Mouse (Mus musculus) ES-Bruce4 (cell line): ENCODE measurements around the gene Eps15l1. TPM values are rescaled to one million over a fixed set of nuclear protein-coding genes. Genes with fewer than 3 reads are reported as not detected.
A peak's percentile ranks its signal among the peaks of the same experiment; 100 is the strongest.

ENCODE experiments used
- H3K27ac ChIP-seq: 2 replicates; pipeline ENCODE4 v1.5.1; 2012; ENCODE audit warnings: low read length, inconsistent platforms; ENCODE audit not compliant: insufficient read depth
- H3K27me3 ChIP-seq: 2 replicates; pipeline ENCODE4 v1.6.1; 2012; ENCODE audit warnings: mild to moderate bottlenecking, low read length, inconsistent platforms; ENCODE audit not compliant: control insufficient read depth, poor library complexity, insufficient read depth, severe bottlenecking
- H3K36me3 ChIP-seq: 2 replicates; pipeline ENCODE4 v1.6.1; 2012; ENCODE audit warnings: inconsistent platforms, mild to moderate bottlenecking, low read length, moderate library complexity; ENCODE audit not compliant: control insufficient read depth, poor library complexity, insufficient read depth, severe bottlenecking
- H3K4me1 ChIP-seq: one replicate; pipeline ENCODE4 v1.8.1; 2011; ENCODE audit warnings: low read length; ENCODE audit not compliant: control insufficient read depth, insufficient read depth
- H3K4me3 ChIP-seq: 2 replicates; pipeline ENCODE4 v1.5.1; 2011; ENCODE audit warnings: low read depth, mild to moderate bottlenecking, low read length
- H3K9ac ChIP-seq: 2 replicates; pipeline ENCODE4 v1.6.1; 2012; ENCODE audit warnings: low read depth, mild to moderate bottlenecking, inconsistent platforms; ENCODE audit not compliant: poor library complexity, severe bottlenecking
- H3K9me3 ChIP-seq: replicated peaks from 2 replicates; pipeline ENCODE4 v1.6.1; 2012; ENCODE audit warnings: mild to moderate bottlenecking, low read length, inconsistent platforms; ENCODE audit not compliant: control insufficient read depth, poor library complexity, insufficient read depth, severe bottlenecking
- CTCF ChIP-seq: IDR thresholded peaks from one replicate; pipeline ENCODE4 v1.8.1; 2011; ENCODE audit warnings: low read depth, low read length
- EP300 ChIP-seq: IDR thresholded peaks from 2 replicates; pipeline ENCODE4 v1.6.1; 2011; ENCODE audit warnings: low read depth, low read length; ENCODE audit not compliant: insufficient read depth
- POLR2A ChIP-seq: IDR thresholded peaks from one replicate; pipeline ENCODE4 v1.8.1; 2011; ENCODE audit warnings: low read length; ENCODE audit not compliant: insufficient read depth
- polyA plus RNA-seq: library from polyadenylated mRNA; stranded (reverse); fragments of >200 nt; gene quantifications from 2 replicates; pipeline ENCODE4 v1.2.4, GENCODE M21; 2011; ENCODE audit warnings: low read depth; ENCODE audit not compliant: missing spikeins, insufficient read depth, insufficient read length

Eps15l1 gene
- polyA plus RNA-seq, 1 experiment = 90.9 TPM

- TF ChIP-seq EP300 (no peak), POLR2A (no peak), CTCF (no peak)
- Histone ChIP-seq H3K4me3 (peak overlapping the region; percentile 66), H3K27ac (no peak overlapping the region), H3K36me3 (no peaks in the 10 kb centered on the region), H3K9me3 (no peaks in the 10 kb centered on the region), H3K4me1 (no peaks in the 10 kb centered on the region), H3K27me3 (no peaks in the 10 kb centered on the region), H3K9ac (peak overlapping the region; percentile 51)
Measured at GRCm38 (mm10) chr8:72443994-72444350, 22.7 kb upstream of the Eps15l1 start.

- H3K4me1 ChIP-seq = no peaks in the 10 kb centered on the region
- peak within 1 kb of the TSS; percentile 51 for H3K9ac ChIP-seq
- H3K9me3 ChIP-seq = no peaks in the 10 kb centered on the region
- peak within 1 kb of the TSS; percentile 90 for H3K4me3 ChIP-seq
- no peaks in the 10 kb centered on the region for H3K36me3 ChIP-seq
- no peak for TF ChIP-seq POLR2A
- no peak for TF ChIP-seq CTCF
- no peak for TF ChIP-seq EP300
- H3K27me3 ChIP-seq = no peaks in the 10 kb centered on the region
- no peak within 1 kb of the TSS for H3K27ac ChIP-seq
Measured at GRCm38 (mm10) chr8:72443338-72443993, 22.2 kb upstream of the Eps15l1 start, which contains the start of the genes Calr3 and 1700030K09Rik. TSS of gene Calr3 (minus strand) at chr8:72443870. TSS of gene 1700030K09Rik (plus strand) at chr8:72443880.

DNA sequence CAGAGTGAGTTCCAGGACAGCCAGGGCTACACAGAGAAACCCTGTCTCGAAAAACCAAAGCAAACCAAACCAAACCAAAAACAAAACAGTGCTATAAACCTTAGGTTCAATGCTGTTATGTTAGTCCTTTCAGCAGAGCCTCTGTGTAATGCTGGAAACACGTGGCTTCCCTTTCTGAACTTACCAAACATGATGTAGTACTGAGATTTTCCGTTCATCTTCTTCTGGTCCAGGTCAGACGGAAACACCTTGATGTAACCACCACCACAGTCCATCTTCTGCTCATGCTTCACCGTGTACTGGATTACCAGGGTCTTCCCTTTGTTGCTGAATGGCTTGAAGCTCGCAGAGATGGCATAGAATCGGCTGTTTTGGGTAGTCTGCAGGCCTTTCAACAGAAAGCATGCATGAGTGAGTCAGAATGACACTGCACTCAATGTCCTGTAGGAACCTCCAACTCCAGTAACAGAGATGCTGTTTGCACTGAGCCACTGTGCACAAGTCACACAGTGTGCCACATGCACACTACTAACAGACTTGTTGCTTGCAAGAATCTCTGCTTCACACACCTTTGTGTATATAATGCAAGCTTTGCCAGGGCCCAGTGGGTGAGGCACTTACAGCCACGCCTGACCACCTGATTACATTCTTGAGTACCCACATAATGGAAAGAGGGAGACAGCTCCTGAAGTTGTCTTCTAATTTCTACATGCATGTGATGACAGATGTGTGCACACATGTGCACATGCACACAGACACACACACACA is 17.2 kb upstream of the Eps15l1 start:
- H3K4me1 ChIP-seq = no peaks in the 10 kb centered on the region
- no peaks in the 10 kb centered on the region for H3K9me3 ChIP-seq
- no peak for TF ChIP-seq EP300
- TF ChIP-seq CTCF = no peak
- no peak for TF ChIP-seq POLR2A
- no peak overlapping the region for H3K27ac ChIP-seq
- H3K27me3 ChIP-seq = no peaks in the 10 kb centered on the region
- no peak overlapping the region for H3K4me3 ChIP-seq
- H3K36me3 ChIP-seq = no peaks in the 10 kb centered on the region
- H3K9ac ChIP-seq = no peak overlapping the region

DNA sequence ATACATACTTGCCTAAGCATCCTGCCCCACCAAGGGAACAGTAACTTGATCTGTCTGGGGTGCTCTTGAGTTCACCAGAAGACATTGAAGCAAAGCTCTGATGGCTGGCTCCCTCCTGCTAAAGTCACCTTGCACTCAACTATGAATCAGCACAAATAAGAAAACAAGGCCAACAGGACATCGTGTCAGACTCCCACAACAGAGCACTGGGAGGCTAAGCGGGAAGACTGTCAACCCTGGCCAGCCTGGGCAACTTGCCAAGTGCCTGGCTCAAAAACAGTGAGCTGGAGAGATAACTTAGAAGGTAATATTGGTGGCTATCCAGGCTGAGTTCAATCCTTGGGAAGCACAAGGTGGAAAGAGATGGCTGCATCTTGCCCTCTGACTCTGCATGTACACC is 13.7 kb upstream of the Eps15l1 start:
- Histone ChIP-seq H3K9ac (no peak overlapping the region), H3K4me1 (no peaks in the 10 kb centered on the region), H3K4me3 (no peak overlapping the region), H3K27ac (no peak overlapping the region), H3K27me3 (no peaks in the 10 kb centered on the region), H3K9me3 (no peaks in the 10 kb centered on the region), H3K36me3 (no peaks in the 10 kb centered on the region)
- TF ChIP-seq POLR2A (no peak), CTCF (no peak), EP300 (no peak)

DNA sequence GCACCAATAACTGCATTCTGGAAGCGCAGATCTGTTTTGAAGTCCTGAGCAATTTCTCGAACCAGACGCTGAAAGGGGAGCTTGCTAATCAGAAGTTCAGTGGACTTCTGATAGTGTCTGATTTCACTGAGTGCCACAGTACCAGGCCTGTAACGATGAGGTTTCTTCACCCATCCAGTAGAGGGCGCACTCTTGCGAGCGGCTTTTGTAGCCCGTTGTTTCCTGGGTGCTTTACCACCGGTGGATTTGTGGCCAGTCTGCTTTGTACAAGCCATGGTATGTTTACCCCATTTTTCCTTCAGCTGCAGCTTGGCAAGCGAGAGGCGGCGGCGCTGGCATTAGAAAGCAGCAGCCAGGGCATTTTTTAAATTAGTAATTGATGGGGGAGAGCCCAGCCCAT is 8.4 kb upstream of the Eps15l1 start:
- Histone ChIP-seq H3K9me3 (no peaks in the 10 kb centered on the region), H3K4me3 (peak overlapping the region; percentile 15; the same call in 1 of the 2 replicates), H3K4me1 (no peaks in the 10 kb centered on the region), H3K9ac (no peak overlapping the region), H3K27ac (no peak overlapping the region), H3K27me3 (no peaks in the 10 kb centered on the region), H3K36me3 (no peaks in the 10 kb centered on the region)
- TF ChIP-seq EP300 = no peak
- TF ChIP-seq CTCF = peak; percentile 73

DNA sequence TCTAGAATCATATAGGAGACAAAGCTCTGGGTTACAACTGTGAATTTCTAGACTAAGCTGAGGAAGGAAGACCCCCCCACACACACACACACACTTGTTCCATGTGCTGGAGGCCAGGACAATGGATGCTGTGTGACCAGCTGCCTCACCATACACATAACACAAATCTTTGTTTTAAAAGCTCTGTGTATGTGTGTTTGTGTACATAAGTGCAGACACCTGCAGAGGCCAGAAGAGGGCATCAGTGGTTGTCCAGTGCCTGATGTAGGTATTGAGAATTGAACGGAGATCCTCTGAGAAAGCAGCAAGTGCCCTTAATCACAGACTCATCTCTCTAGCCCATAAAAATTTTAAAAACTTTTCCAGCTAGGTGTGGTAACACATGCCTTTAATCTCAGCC is 1.7 kb upstream of the Eps15l1 start:
- Histone ChIP-seq H3K9ac (no peak overlapping the region), H3K36me3 (no peaks in the 10 kb centered on the region), H3K4me3 (no peak overlapping the region), H3K27me3 (no peaks in the 10 kb centered on the region), H3K27ac (no peak overlapping the region), H3K4me1 (peaks cover 2% of the 10 kb centered on the region), H3K9me3 (no peaks in the 10 kb centered on the region)
- TF ChIP-seq POLR2A (no peak), EP300 (no peak), CTCF (peak; percentile 20)
